Mouse (Mus musculus): ENCODE measurements around the gene Rangrf. TPM values are rescaled to one million over a fixed set of nuclear protein-coding genes. Genes with fewer than 3 reads are reported as not detected.
A peak's percentile ranks its signal among the peaks of the same experiment; 100 is the strongest.
"Not testable (repeated sequence)": the region's sequence is repeated elsewhere in the genome, so short reads cannot be mapped to it uniquely, and the experiment has no call there.

The Rangrf gene
- total RNA-seq, 1 experiment from 2014 or later: 16.3 TPM

DNA sequence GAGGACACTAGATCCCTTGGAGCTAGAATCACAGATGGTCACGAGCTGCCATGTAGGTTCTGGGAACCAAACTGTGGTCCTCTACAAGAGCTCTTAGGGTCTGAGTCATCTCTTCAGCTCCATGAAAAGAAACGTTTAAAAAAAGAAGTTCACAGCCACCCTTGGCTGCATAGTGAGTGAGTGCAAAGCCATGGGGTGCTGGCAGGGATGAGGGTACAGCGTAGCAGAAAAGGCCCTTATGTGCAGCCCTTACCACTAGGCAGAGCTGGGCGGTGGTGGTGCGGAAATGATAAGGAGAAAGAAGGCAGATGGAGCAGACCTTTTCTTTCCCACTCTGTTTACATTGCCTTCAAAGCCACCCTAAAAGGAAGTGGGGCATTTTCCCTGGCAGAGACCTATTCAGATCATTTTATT, 4.3 kb upstream of the Rangrf start:
- no peak for DNase-seq

DNA sequence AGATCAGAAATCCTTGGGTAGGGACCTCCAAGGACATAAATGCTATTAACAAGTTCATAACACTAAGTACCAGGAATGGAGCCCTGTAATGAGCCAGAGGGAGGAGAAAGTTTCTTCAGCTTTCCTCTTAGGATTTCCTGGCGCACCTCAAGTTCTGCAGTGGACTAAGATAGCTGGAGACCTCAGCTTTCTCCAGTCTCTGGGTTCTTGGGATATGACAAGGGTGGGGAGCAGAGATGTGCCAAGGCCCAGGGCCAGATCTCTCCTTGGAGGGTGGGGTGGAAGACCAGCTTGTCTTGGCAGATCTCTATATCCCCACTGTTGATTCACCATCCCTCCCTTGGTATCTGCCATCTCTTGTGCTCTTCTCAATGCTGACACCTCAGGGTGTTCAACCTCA, 616 bp upstream of the Rangrf start:
- DNase-seq: no peak

DNA sequence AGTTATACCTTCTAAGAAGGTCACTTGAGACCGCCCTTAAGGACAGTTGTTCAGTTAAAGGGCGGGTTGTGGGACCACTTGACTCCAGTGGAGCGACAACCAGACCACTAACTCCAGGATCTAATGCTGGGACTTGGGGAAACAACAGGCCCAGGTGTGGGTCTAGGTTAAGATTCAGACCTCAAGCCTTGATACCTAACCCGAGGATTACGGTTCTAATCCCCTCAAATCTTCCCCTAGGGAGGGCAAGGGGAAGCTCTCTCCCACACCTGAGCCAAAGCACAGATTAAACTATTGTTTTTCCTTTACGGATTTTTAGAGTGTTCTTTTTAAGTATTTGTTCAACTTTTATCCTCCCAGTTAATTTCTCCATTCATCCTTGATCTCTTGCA, 930 bp downstream of the Rangrf start:
- no peak for DNase-seq

DNA sequence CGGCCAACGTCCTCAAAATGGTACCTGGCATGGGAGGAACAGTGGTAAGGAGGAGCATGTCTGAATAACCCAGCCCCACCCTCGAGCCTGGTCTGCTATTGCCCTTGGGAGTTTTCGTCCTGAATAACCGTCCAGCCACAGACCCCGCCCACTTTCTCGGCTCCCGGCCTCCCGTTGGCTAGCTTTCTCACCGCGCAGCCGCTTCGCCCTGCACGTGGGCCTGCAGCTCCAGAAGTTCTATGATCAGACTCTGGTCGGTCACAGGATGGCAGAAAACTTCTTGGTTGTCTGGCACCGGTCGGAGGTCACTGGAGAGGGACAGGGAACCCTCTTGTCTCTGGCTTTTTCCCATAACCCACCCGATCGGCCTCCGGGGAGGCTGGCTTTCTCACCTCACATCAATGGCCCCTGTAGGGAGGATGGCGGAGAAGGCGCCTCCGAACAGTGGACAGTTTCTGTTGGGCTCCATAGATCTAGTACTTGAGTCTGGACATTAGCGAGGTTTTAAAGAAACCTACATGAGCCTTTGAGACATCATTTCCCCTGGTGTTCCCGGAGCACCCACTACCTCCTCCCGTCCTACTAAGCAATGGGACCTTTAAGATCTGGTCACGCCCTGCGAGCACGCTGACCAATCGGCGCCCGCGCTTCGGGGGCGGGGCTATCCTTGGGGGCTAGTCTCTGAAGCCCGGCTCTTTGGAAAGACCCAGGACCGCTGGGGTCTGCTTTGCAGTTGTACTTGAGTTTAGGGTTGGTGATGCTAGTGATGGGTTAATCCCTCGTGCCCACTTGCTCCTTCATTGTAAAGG, 1.5 kb downstream of the Rangrf start:
- DNase-seq: peak; percentile 94

DNA sequence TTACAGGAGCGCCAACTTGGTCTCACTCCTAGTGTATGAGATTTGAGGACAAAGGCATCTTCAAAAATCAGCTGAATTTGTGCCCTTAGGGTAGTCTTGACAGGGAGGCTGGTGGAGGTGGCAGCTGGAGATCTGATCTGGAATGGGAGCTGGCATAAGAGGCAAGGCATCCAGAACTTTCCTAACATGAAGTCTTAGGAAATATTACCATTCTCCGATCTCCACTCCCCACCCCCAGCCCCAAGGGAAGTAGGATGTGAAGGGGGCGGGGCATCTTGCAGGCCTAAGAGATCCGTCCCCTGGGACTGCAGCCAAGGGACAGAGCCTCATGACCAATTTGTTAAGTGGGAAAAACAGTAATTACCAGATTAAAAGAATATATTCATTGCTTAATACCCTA, 4.8 kb downstream of the Rangrf start:
- peak; percentile 74 for DNase-seq

DNA sequence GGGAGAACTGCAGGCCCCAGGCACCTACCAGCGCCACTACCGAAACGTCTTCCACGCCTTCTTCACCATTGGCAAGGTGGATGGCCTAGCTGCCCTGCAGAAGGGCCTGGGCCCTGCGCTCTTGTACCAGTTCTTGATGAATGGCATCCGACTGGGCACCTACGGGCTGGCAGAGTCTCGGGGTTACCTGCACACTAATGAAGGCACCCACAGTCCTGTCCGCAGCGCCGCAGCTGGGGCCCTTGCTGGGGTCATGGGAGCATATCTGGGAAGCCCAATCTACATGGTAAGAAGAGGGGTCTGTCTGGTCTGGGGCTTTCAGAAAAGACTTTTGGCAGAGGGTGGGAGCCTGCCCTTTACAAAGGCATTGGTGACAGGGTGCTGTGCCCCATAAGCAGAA, 6.2 kb downstream of the Rangrf start:
- DNase-seq: no peak

DNA sequence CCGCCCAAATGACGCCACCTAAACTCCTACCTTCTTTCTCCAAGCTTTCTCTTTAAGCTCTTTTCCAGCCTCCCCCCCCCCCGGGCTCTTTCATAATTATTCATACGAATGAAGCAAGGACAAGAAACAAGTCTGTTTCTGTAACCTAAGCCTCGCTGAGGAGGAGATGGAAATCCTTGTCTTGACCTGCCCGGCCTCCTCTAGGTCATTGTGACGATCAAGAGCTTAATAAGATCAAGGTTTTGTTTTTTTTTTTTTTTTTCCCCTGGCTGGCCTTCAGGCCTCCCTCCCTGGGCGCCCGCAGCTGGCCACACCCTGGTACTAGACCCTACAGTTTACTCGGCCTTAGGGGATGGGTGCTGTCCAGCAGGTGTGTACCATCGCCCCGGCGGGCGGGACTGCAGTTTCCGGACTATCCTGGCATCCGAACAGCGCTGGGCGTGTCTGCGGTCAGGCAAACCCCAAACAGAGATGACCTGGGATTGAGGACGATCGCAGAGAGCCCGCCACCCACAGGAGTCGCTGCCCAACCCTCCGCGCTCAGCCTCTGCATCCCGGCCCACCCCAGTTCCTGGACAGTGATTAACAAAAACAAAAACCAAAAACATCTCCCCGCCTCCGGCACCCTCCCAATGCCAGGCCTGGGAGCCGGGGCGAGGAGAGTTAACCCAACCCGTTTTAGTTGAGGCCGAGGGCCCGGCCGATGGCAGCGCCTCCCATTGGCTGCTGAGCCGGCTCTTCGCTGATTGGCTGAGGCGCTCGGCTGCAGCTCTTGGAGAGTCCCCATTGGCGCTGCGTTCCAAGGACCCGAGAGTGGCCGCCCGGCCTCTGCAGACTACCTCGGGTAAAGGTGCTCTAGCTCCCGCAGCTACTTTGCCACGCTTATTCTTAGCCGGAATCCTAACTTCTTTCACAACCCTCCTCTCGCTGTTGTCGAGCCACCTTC, 7.4 kb downstream of the Rangrf start, which contains the start of gene Slc25a35:
TSS of gene Slc25a35 (plus strand) at position 795 of the 946 bp plus-strand sequence.
- peak; percentile 97 for DNase-seq

DNA sequence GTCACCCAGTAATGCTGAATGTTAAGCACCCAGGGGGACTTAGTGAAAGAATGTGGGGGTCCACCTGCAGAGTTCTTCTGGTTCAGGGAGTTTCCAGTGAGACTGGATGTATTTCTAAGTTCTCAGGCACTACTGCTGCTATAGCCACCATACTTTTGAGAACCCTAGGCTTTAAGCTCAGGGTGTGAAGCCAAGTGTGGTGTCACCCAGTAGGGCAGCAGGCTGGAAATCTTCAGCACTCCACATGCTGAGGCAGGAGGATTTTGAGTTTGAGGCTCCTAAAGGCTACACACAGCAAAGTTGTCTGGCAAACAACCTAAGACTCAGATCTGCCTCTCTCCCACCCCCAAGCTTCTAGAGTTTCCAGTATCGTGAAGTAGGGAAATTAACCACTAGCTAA, 8.4 kb downstream of the Rangrf start:
- DNase-seq: no peak

DNA sequence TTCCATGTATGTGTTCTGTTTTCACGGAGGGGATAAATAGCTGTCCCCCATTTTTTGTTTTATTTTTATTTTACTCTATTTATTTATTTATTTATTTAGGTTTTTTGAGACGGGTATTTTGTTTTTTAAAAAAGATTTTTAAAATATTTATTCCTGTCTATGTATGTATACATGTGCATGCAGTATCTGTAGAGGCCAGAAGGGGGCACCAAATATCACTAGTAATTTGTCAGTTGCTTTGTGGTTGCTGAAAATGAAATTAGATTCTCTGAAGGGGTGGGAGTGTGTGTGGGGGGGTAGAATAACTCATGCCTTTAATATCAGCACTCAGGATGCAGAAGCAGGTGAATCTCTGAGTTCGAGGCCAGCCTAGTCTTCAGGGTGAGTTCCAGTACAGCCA, 9.1 kb downstream of the Rangrf start:
- DNase-seq: peak; percentile 77

DNA sequence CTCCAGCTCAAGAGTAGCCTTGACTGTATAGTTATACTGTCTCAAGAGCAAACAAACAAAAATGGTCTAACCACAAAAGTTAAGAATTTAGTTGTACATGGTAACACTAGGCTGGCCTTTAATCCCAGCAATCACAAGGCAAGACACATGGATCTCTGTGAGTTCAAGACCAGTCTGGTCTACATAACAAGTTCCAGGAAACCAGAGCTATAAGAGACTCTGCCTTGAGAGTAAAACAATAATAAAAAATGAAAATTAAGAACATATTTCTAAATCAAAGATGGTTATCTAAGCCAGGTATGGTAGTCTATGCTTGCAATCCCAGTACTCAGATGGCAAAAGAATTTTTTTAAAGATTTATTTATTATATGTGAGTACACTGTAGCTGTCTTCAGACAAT, 9.9 kb downstream of the Rangrf start:
- DNase-seq: no peak

DNA sequence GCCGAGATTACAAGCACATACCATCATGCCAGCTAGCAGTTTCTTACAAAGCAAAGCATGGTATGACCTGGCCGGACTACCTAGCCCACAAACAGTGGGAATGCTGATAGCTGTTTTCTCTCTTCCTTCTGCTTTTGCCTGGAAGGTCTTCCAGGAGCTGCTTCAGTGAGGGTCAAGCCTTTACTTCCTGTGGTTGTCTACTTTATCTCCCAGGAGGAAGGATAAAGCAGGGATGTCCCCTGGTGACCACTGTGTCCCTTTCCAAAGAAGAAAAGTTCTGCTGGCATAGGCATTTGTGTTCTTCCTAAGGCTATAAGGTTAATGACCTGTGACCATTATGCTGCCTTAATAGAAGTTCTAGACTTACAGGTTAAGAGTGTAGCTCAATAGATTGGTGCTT, 11.6 kb downstream of the Rangrf start:
- DNase-seq: no peak

DNA sequence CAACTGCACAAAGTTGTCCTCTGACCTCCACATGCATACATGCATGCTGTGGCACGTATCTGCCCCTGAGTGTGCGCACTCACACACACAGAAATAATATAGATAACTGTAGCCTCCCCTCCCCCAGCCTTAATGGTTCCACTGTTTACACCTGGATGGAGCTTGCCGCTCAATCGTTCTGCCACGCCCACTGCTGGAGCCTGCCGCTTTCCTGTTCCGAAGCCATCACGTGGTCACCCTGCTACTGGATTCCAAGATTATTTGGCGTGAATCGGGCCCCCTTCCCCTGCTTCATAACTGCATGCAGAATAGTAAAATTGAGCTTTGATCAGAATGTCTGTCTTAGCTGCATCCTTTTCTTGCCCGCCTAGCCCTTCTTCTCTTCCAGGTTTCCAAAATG, 12.8 kb downstream of the Rangrf start:
- not testable (repeated sequence) for DNase-seq

DNA sequence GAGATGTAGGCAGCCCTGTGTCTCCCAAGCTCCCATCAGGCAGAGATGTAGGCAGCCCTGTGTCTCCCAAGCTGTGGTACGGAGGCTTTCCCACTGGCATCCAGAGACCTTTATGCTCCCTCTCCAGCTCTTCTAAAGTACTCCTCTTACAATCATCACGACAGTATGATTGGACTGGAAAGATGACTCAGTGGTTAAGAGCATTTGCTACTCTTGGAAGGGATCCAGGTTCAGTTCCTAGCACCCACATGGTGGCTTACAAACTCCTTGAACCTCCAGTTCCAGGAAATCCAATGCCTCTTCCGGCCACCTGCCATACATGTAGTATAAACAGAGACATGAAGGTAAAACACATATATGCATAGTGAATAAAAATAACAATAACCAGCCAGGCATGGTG, 13.4 kb downstream of the Rangrf start:
- no peak for DNase-seq

DNA sequence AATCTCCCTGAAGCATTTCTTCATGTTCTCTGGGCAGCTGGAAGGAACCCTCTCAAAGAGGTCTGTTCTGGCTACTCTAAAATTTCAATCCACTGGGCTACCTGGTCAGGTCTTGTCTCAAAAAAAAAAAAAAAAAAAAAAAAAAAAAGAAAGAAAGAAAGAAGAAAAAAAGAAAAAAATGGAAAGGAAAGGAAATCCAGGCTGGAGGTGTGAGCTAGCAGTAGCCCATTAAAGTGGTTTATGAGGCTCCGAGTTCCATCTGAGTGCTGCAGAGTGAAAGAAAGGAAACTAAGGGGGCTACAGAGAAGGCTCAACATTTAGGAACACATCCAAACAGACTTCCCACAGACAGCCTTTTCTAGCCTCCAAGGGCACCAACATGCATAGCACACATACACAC, 17.0 kb downstream of the Rangrf start:
- no peak for DNase-seq

DNA sequence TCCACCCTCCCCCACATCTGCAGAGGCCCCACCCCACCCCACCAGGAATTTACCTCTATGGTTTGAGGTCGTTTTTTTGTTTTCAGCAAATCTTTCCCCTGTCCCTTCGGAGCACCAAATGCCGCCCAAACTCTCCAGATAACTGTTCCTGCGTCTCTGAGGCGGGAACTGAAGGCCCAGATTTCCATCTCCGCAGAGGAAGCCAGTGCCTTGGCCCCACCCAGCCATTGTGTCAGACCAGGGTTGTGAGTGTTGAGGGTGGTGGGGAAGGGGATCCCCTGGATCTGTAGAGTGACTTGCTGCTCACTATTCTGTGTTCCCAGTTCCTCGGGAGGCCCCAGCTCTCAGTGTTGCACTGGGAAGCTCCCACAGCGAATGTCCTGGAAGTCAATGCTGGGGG, 17.7 kb downstream of the Rangrf start, which contains the start of gene Arhgef15:
TSS of gene Arhgef15 (minus strand) at position 173 of the 400 bp plus-strand sequence.
- no peak for DNase-seq

DNA sequence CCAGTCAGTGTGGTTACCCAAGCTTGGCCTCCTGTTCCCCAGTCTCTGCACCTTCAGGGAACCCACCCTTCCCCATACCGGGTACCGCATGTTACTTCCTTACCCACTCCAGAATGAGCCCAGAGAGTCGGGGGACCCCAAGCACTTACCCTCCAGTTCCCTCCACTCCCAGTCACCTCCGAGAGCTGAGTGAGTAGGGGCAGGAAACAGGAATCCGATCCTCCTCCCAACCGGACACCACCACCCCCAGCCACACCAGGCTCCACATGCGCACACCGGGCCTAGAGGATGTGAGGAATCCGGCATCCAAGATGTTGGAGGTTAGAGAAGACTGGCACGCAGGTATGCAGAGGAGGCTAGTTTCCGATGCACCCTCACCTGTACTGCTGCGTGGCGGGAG, 18.3 kb downstream of the Rangrf start:
- peak; percentile 40 for DNase-seq

DNA sequence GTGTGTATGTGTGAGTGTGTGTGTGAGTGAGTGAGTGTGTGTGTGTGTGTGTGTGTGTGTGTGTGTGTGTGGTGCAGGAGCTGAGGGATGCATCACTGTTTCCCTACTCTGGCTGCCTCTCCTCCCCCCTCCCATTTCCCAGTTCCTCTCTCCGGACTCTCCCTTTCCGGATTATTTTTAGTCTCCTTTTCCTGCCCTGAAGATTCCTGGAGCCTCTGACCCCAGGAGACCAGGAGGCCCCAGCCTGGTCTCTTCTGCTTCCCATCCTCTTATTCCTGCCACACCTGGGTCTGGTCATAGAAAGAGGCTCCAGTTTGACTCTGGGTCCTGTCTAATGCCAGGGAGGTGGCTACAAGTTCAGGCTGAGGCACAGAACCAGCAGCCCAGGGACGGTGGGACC, 18.9 kb downstream of the Rangrf start:
- peak; percentile 43 for DNase-seq

DNA sequence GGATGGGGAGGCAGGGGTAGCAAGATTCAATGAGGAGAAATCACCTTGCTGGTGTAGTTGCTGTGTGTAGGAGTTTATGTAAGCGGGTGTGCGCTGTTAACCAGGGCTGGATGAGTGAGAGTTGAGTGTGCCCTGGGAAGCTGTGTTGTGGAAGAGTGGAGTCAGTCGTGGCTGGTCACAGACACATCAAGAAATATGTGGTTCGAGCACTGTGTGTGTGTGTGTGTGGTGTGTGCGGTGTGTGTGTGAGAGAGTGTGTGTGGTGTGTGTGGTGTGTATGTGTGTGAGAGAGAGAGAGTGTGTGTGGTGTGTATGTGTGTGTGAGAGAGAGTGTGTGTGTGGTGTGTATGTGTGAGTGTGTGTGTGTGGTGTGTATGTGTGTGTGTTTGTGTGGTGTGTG, 19.5 kb downstream of the Rangrf start:
- DNase-seq: no peak

DNA sequence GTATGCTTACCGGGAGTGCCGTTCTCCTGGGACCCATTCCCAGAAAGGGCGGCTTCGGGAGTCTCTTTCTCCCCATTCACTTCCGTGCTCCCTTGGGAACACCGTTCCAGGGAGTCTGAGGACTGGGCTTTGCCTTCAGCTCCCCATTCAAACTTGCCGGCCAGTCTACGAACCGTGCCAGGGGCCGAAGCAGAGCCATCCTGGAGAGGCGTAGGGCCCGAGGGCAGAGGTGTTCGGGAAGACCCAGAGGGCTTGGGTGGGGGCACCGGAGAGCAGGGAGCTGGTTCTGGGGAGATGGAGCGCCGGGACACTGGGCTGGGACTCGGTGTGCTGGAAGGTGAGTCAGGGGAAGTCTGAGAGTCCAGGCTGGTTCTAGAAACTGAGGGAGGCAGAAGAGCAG, 20.6 kb downstream of the Rangrf start:
- no peak for DNase-seq

DNA sequence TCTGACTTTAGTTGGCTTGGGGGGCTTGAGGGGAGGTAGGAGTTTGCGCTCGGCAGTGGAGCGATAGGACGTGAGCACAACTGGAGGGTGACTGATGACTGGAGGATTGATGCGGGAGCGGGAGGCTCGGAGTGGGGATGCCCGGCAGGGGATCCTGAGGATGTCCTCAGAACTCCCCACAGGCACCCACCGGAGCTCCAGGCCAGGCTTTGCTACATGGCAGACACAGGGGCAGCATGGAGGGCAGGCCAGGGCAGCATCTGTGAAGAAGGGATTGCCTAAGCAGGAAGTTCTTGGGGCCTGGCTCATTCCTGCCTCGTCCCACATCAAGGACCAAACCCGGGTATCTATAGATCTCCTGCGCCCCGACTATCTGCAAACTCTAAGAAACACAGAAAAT, 21.1 kb downstream of the Rangrf start:
- no peak for DNase-seq

DNA sequence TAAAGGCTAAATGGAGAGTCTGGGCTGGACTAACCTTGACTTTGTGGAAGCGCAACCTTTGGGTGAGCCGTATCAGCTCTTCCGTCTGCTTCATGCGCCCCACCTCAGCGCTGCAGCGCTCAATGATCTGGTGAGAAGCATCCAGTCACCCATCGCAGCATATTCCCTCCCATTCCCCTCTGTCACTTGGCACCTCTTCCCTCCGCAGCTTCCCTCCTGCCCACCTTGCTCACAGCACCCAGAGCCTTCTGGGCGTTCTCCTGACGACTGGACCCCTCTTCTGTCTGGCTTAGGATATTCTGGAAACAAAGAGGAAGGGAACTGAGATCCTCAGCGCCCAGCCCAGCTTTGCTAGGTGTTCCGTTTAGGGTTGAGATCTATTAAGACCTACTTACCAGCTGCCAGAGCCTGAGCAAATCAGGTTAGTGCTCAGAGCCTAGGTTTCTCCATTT, 27.4 kb downstream of the Rangrf start:
- no peak for DNase-seq

DNA sequence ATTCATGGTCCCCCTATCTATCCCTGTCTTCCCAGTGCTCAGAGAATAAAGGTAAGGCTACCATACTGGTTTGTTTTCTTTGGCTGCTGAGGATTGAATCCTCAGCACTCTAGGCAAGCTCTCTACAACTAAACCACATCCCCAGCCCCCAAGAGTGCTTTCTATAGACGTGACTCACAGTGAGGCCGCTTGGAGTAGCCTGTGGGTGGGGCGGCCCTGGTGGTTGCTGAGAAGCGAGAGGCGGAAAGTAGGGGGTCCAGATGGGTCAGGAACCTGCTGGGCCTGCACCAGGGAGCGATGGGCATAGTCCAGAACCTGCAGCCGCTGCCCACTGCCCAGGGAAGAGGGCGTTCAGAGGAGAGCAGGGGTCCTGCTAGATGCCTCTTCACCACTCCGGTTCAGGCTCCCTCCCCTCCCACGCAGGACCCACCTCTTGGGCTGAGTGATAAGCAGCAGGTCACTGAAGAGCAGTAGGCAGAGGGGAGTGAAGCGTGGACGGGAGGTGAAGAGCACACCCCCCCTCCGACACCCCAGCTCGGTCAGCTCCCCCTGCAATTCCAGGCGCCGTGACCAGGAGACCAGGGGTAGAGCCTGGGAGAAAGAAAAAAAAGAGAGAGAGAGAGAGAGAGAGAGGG, 28.1 kb downstream of the Rangrf start:
- no peak for DNase-seq

DNA sequence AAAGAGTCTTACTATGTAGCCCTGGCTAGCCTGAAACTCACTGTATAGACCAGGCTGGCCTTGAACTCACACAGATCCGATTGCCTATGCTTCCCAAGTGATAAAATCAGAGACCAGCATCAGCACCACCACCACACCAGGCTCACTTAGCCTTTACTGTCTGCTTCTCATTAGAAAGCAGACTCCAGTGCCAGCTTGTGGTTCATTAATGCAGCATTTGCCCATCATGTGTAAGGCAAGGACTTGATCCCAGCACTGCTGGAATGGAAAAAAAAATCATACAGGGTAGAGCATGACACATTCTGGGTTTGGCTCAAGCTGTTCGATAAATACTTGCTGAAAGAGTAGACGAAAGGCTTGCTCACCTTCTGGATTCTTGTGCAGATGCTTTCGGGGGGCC, 29.0 kb downstream of the Rangrf start:
- no peak for DNase-seq

All from adrenal gland, postnatal 14 days (tissue).